Mouse (Mus musculus) adipocyte (in vitro differentiated cells): ENCODE results near the gene Fam53b.

Experiments used
- DNase-seq: peaks from one replicate; pipeline ENCODE4 v3.0.0-alpha.2; 2016; ENCODE audit warnings: low spot score

Fam53b gene

DNA sequence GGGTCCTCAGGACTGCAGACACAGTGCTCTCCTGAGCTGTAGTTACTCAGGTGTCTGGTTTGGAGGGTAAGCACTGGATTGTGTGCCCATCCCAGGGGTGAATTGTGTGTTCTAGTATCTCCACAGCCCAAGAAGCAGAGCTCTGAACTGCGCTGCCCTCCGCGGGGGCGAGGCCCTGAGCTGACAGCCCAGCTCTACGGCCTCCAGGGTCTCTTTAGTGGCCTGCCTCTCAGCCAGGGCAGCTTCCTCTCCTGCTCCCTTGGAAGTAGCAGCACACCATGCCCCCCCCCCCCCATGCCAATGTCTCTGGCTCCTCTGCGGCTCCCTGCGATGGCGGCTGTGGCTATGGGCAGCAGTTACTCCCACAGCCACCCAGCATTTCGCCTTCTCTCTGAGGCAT lies 102.1 kb downstream of the Fam53b start:
- DNase-seq = no peak

DNA sequence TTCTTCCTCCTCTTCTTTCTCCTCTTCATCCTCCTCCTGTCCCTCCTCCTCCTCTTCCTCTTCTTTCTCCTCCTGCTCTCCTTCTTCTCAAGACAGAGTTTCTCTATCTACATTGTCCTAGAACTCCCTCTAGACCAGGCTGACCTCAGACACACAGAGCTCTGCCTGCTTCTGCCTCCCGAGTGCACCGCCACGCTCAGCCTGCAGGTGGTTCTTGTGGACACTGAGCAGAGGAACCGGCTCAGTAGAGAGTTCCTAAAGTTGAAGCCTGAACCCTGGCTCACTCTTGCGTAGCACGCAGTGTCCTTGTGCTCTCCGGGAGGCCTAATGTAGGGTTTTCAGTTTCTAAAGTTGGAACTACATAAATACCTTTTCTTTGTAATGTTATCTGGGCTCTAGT lies 108.6 kb downstream of the Fam53b start:
- DNase-seq = peak; percentile 42

DNA sequence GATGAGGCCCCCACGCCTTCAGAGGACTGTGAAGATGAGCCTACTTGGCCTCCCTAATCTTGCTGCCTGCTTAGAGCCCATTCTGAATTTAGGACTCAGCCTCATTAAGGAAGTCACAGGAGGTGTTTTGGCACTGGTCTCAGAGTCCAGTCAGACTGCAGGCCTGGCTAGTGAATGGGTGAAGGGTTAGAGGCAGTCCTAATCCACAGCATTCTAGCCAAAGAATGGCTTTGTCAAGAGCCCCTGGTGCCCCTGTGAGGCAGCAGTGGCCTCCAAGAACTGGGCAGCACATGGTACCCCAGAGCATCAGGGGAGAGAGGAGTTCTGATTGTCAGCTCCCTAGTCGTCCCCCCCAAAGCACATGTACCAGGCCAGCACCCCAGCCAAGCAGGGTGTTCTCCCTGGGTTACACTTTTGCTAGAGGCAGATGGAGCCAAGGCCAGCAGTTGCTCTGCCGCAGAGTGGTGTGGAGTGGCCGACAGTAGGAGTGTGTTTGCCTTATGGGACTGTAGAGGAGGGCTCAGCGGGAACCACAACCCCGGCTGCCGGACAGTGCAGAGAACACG lies 109.3 kb downstream of the Fam53b start:
- peak; percentile 73 for DNase-seq

DNA sequence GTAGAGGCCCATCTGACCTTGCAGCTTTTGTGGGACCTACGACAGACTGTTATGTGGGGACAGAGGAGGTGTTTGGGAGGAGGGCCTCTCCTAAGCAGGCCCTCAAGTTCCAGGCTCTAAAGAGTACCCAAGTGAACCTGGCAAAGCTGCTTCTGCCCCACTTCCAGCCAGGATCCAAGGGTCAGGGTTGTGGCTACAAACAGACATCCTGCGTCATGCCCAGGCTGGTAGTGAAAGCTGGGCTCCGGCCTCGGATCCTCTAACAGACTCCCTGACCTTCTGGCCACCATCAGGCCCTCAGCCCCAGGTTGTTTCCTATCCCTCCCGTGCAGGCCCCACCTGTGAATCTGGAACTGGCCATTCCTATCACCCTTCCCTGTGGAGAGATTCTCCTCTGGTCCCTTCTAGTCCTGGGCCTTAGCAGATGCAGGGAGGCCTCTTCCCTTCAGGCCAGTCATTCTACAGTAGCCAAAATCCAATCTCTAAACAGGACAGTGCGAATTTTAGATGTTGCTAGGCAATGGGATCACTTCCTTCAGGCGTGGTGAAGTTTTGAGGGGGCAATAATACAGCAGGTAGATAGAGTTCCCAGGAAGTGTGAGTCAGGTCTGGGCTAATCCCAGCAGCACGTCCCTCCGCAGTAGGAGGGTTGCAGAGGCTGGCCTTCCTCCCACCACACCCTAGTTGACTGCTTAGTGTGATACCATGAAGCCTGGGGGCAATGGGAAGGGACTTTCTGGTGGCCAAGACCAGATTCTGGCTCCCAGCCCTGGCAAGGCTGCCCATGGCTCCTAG lies 110.0 kb downstream of the Fam53b start:
- no peak for DNase-seq

DNA sequence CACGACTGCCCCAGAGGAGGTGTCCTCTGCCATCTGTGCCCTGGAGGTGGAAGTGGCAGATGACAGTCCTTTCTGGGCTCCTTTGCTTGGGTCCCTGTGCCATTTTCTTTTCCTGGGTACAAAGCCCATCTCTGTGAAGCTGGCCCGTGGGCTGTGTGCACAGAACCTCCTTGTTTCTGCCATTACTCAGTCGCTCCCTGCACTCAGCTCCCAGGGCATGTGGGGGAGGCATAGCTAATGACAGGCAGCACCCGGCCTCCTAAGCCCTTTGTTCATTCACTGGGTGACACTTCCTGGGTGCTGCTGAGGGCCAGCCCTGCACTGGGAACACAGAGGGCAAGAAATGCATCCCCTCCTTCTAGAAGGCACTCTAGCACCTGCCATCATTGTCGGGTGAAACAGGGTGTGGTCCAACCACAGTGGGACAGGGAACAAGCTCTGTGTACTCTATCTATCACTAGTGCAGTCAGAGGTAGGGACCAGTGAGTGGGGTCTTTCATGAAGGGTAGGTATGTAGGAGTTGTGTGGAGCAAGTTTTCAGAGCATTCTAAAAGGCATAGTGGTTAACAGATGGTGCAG lies 111.1 kb downstream of the Fam53b start:
- no peak for DNase-seq

DNA sequence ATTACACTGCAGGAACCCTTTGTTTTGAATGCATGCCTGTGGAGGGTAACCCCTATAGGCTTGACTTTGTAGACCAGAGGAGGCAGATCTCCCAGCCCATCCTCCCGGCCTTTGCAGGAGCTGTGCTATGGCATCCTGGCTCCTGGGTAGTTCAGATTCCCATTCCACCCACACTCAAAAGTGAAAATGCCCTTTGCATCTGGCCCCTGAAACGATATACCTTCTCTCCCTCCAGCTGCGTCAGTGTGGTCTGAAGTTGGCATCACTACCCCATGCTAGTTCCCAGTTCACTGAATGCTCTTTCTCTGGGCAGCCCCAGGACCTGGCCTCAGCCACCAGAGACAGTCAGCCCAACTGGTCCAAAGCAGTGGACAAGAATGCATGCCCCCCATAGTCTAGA lies 111.7 kb downstream of the Fam53b start:
- no peak for DNase-seq

DNA sequence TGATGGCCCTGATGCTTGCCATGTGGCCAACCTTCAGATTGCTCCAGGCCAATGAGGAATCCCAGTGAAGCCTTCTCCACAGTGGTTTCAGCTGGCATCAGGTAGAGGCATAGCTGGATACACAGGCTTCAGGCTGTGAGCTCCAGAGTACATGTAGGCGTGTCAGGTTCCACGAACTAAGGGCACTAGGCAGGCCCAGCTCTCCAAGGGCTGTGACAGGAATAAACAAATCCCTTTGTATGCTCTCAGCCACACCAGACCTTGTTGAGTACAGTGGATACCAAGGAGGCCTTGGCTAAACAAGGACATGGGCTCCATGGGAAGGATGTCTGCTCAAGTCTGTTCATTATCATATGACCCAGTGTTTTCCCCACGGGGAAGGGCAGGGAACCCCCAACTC lies 112.3 kb downstream of the Fam53b start:
- no peak for DNase-seq

DNA sequence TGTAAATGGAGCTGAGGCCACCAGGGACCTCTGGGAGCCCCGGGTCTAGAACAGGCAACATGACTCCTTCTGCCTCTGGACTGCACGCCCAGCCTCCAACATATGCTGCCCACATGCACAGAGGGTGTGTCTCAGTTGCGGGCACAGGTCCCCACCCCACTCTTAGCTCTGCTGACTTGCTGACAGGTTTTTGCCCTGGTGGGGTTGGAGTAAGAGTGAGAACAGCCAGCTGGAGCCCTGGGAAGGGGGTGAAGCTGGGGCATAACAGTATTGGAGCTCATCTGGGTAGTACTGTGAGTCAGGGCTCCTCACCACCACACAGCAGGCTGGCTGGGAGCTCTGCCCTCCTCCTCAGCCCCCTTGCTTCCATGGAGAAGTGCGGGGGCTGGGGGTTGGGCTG lies 113.6 kb downstream of the Fam53b start:
- no peak for DNase-seq

DNA sequence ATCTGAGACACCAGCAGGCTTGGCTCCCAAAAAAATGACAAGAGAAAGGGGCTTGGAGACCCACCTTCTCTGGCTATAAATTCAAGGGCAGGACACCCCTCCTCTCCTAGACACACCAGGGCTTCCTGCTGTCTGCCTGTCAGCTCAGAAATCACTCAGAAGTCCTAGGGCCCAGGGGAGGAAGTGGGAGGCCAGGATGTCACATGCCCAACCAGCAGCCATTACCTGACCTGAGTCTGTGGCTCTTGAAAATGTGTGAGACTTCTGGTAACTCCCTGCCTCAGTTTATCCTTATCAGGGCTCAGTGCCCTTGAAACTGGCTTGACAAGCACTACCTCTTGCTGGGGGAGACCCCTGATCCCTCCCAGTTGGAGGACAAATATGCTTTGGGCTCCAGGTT lies 114.0 kb downstream of the Fam53b start:
- no peak for DNase-seq

DNA sequence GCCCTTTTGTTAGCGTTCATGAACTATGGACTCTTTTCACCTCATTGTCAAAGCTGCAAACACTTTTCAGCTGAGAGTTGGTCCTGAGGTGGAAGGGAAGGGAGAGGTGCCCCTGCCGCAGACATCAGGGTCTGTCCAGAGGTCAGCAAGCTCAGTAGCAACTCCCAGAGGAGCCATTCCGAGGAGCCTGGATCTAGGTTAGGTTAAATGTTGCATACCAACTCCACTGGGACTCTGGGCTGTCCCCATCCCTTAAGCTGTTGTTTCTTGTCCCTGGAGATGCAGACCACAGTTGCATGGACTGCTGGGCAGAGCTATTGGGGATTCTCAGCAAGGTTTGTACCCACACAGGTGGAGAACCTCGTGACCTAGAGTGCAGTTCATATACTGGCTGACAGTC lies 114.5 kb downstream of the Fam53b start:
- DNase-seq = peak; percentile 42

DNA sequence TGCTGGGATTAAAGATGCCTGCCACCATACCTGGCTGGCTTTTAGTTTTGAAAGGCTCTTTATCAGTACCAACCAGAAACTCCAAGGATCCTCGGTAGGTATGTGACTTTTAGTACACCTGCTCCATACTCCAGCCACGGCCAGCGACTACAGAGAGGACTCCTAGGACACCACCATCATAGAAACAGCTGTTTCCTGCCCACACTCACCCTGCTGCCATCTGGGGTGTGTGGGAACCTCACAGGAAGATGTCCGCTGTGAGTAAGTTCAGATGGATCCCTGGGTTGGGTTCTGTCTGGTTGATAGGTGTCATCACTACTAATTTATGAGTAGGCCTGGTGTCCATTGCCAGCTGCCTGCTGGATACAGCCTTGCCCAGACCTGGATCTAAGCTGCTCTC lies 114.9 kb downstream of the Fam53b start:
- no peak for DNase-seq

DNA sequence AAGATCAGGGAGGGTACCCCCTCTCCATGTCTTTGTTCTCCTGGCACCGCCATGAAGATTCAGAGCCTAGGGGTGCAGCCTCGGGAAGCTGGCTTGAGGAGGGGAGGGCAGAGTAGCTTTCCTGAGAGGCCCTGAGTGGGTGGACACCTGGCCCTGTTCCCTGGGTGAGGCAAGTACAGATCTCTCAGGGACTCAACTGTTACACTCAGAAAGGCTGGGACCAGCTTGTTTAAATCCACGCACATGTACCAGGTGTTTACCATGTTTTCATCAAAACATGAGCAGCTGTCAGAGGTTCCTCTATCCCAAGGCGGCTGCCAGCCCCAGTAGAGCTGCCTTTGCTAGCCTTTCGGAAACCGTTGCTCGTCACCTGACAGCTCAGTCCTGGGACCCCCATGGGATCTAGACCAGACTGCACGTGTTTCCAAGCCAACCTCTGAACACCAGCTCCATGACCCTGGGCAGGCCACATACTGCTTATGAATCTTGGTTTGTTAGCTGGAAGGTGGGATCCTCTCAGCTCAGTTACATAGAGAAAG lies 116.4 kb downstream of the Fam53b start:
- peak; percentile 44 for DNase-seq

DNA sequence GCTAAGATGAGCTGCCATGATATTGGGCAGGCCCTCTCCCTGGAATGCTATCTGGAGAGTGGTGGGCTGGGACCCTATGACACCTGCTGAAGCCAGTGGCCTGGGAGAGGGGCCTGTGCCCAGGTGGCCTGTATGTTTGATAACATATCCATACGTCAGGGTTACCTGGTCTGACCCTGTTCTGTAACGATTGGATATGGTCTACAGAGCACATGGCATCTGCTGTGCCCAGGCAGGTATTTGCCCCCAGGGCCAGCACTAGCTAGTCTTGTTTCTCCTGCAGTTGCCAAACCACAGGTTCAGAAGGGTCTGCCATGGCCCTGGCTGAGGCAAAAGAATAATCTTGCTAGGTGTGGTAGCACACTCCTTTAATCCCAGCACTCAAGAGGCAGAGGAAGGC lies 120.1 kb downstream of the Fam53b start:
- DNase-seq = no peak

DNA sequence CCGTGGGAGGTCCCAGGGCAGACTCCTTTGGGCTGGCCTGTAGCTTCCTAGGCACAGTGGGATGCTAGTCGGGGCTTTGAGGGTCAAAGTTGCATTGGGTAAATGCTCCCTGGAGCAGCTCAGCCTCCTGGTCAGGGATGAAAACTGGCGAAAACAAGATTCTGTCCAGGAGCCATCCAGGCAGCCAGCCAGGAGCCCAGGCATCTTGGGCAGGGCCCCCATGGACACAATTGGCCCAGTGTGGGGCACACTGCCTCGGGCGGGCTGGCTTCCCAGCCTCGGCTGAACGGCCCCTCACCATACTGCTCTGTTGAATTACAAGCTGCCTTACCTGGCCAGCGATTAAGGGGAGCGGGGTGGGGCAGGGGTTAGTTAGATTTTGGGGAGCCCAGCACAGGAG lies 121.0 kb downstream of the Fam53b start:
- DNase-seq = peak; percentile 40

DNA sequence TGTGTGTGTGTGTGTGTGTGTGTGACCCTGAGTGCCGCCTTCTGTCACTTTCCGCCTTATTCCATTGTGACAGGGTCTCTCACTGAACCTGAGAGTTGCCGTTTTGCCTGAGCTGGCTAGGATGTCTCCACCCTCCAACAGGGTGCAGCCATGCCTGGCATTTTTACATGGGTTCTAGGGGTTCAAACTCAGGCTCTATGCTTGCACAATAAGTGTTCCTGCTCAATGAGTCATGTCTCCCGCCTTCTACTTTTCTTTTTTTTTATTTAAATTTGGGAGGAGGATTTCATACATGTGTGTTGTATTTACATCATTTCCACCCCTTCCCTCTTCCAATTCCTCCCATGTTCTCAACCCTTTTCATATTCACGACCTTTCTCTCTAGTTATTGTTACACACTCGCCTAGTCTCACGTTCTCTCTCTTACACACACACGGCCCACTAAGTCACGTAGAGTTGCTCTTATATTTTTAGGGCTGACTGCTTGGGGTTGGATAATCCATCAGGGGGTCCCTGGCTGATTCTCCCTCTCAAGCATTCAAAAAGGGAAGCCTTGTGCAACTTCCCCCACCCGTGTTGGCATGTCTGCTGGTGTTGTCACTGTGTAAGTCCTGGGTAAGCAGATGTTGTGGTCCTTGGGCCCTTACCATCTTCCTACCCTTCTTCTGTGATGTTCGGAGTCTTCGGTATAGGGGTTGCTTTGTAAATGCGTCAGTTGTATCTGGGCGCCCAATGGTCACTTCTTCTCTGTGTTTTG lies 122.8 kb downstream of the Fam53b start:
- DNase-seq = no peak

DNA sequence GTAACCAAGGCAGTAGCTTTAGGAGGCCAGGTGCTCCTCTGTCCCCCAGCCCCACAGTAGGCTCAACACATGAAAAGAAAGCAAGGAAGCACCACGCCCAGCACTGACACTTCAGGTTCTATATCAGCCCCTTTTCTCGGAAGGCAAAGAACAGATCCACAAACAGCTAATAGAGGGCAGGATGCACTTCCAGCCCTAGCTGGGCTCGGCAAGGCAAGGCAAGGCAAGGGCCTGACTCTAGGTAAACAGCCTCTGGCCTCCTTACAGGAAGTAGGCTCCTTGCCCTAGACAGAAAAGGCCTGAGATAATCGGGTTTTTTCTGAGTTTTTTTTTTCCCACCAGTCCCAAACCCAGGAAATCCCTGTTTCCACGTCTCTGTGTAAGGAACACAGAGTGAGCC lies 124.0 kb downstream of the Fam53b start:
- DNase-seq = no peak

DNA sequence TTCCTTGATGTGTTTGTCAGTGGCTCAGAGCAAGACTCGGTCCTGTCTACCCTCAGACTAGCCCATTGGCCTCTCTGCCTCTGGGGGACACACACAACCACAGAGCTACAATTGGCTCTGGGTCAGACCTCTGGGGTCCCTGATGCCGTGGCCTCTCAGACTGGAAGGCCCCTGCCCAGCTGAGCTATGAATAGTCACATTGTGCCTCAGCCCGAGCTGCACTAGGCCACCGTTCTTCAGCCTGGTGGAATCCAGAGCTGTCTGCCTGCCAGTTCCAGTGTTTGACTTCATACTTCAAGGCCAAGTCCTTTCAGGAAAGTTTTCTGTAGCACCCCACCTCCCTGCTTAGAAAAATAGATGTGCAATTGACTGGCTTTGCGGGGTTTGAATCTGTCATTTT lies 125.0 kb downstream of the Fam53b start:
- no peak for DNase-seq

DNA sequence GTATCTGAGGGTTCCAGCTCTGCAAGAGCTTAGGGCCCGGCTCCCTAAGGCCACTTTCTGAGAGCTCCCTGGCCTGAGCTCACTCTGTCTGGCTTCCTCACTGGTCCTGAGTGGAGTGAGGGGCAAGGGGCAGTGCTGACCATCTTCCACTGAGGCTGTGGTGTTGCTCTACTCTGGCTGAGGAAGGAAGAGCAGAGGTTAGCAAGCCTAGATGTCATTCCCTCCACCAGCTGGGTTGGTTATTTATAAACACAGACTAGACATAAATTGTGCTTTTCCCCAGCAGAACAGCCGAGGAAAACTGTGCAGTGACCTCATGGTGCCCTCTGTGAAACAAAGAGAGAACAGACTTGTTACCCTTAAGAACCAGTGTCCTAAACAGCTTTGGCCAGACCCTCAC lies 125.8 kb downstream of the Fam53b start:
- DNase-seq = peak; percentile 78

DNA sequence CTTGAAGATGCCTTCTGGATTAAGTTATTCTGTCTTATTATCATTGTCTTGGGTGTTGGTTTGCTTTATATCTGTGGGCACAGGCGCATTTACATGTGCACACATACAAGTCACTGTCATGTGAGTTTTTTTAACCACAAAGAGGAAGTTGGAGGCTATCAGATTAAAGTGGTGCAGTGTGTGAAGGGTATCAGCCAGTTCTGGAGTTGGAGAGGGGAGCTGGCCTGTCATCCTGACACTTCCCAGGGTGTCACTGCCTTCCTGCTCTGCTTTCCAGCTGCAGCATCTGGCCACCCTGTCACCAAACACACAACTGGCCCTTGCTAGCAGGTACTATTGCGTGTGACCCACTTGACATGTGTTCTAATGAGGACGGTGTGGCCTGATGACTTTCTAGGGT lies 127.2 kb downstream of the Fam53b start:
- no peak for DNase-seq

DNA sequence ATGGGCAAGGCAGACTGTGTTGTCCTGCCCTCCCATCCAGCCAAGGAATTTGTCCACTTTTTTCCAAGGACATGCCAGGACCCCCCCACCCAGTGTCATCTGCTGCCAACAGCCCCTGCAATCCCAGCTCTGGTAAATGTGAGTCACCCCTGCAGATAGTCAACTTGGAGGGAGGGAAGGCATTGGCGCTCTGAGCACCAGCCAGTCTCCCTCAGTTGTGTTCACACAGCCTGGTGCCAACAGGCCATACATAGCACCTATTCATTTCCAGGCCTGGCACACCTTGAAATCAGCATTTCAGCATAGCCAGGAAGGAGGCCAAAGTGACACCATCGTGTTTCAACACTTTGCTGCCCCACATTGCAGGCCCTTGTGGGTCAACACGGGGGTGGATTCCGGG lies 129.8 kb downstream of the Fam53b start:
- DNase-seq = no peak

DNA sequence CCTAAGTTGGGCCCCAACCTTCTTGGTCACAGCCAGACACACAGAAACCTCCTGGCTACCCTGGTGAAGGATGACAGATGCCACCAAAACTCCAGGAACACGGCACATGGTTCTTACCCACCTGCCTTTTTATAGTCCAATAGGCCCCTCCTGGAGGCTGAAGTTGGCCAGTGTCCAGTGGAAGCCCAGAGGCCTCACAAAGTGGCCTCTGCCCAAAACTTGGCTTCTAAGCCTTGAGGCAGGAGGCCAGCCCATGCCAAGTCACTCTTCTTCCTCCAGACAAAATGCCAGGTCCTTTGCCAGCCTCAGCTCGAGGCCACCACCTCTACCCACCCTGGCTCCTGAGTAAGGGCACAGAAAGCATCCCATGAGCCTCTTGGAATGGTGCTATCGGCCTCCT lies 130.8 kb downstream of the Fam53b start:
- no peak for DNase-seq

DNA sequence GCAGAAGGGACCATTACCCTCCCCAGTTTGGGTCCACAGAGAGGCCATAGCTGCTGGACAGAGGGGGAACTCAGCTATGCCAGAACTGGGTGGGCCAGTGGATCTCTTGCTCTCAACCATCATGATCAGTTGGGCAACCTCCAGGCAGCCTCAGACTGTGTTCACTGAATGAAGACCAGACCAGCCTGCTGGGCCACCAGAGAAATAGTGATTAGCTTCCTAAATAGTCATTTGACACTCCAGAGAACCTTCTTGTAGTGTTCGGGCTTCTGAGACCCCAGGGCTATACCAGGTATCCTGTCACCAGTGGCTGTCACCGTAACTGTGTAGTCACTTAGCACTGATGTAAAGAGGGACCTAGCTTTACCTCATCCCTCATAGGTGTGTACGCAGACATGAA lies 131.3 kb downstream of the Fam53b start:
- no peak for DNase-seq

DNA sequence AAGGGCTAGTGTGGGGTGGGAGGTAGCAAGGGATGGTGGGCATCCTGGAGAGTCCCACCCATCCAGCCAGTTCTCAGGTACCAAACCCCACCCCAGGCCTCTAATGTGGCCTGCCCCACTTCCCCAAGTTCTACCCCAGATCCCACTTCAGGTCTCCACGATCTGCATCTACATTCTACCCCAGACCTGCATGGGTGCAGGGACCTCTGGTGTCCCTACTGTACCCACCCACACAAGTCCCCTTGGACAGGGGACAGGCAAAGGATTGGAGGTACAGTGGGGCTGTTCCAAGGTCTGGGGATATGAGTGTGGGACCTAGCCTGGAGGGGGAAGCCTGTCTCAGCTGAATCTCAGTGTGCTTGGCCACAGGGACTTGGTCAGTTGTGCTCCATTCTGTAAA lies 131.9 kb downstream of the Fam53b start:
- DNase-seq = no peak
